Mouse (Mus musculus): ENCODE results near the gene Slc25a42.

The Slc25a42 gene

GRCm38 (mm10) chr8:70170748-70171147 is 41.4 kb downstream of the Slc25a42 start:
- DNase-seq (ENCODE audit: low read depth) = no peak

- DNase-seq (ENCODE audit: low read depth) = no peak
Measured at GRCm38 (mm10) chr8:70170116-70170515, 42.0 kb downstream of the Slc25a42 start.

- DNase-seq (ENCODE audit: low read depth) = no peak
Measured at GRCm38 (mm10) chr8:70166504-70167110, 45.5 kb downstream of the Slc25a42 start.

- DNase-seq (ENCODE audit: low read depth) = no peak
Measured at GRCm38 (mm10) chr8:70163316-70163715, 48.8 kb downstream of the Slc25a42 start.

- no peak for DNase-seq (ENCODE audit: low read depth)
Measured at GRCm38 (mm10) chr8:70160015-70160414, 52.1 kb downstream of the Slc25a42 start.

- DNase-seq (ENCODE audit: low read depth) = no peak
Measured at GRCm38 (mm10) chr8:70159211-70159610, 52.9 kb downstream of the Slc25a42 start.

GRCm38 (mm10) chr8:70158069-70158853 is 53.8 kb downstream of the Slc25a42 start:
- no peak for DNase-seq (ENCODE audit: low read depth)

- no peak for DNase-seq (ENCODE audit: low read depth)
Measured at GRCm38 (mm10) chr8:70157240-70157800, 54.8 kb downstream of the Slc25a42 start.

- DNase-seq (ENCODE audit: low read depth) = no peak
Measured at GRCm38 (mm10) chr8:70152537-70153257, 59.4 kb downstream of the Slc25a42 start.

GRCm38 (mm10) chr8:70150158-70150557 is 61.9 kb downstream of the Slc25a42 start:
- DNase-seq (ENCODE audit: low read depth) = no peak

GRCm38 (mm10) chr8:70147678-70148607 is 64.2 kb downstream of the Slc25a42 start:
- no peak for DNase-seq (ENCODE audit: low read depth)

GRCm38 (mm10) chr8:70139981-70140380 is 72.1 kb downstream of the Slc25a42 start:
- DNase-seq (ENCODE audit: low read depth) = no peak

GRCm38 (mm10) chr8:70139026-70139857 is 72.9 kb downstream of the Slc25a42 start, which contains the start of the genes Rfxank, Borcs8 and Mef2b:
Gene Rfxank (minus strand): TSS chr8:70139154.
Gene Borcs8 (plus strand): TSS chr8:70139499.
Gene Mef2b (plus strand): TSS chr8:70139711.
- peak; percentile 100 for DNase-seq (ENCODE audit: low read depth)

- DNase-seq (ENCODE audit: low read depth) = no peak
Measured at GRCm38 (mm10) chr8:70137890-70138289, 74.2 kb downstream of the Slc25a42 start.

GRCm38 (mm10) chr8:70136591-70136990 is 75.5 kb downstream of the Slc25a42 start:
- no peak for DNase-seq (ENCODE audit: low read depth)

GRCm38 (mm10) chr8:70134931-70135330 is 77.2 kb downstream of the Slc25a42 start:
- no peak for DNase-seq (ENCODE audit: low read depth)

Measured in fibroblast of lung, adult 2 months (primary cell).